Mouse (Mus musculus) hindbrain, embryonic 11.5 days (tissue): ENCODE results near the gene Mblac1. TPM values are rescaled to one million over a fixed set of nuclear protein-coding genes. Genes with fewer than 3 reads are reported as not detected.

ENCODE experiments used
- microRNA counts: library from miRNA; unstranded; fragments of <30 nt; microRNA quantifications from one replicate; lab custom pipeline; 2015
- polyA plus RNA-seq: library from polyadenylated mRNA; unstranded; fragments of >200 nt; fragmentation: Nextera tagmentation; extraction: Ambion mirVana; gene quantifications from 2 replicates; pipeline ENCODE4 v1.2.1, GENCODE M21; 2014

The Mblac1 gene
- polyA plus RNA-seq, 1 experiment from 2014 or later: 12.0 TPM

MicroRNAs encoded within 50 kb of the gene (microRNA counts, 519-probe panel; counts per million panel counts)
- 6,142 counts per million, percentile 87 among the panel's probes with 10 or more counts for microRNA mmu-miR-106b (lab: Ali Mortazavi, UCI)
- 6,865 counts per million, percentile 96 among the panel's probes with 10 or more counts for microRNA mmu-miR-25 (lab: Ali Mortazavi, UCI)
- 6,191 counts per million, percentile 87 among the panel's probes with 10 or more counts for microRNA mmu-miR-93 (lab: Ali Mortazavi, UCI)

Other genes with a start within 250 kb of the Mblac1 start
- 0.17 and 0.23 TPM in 2 replicates for gene Gjc3, start 231.2 kb upstream of the Mblac1 start, polyA plus RNA-seq
- gene Azgp1, start 212.8 kb upstream of the Mblac1 start, polyA plus RNA-seq: not detected in 2 replicates
- gene Smok3a, start 173.1 kb upstream of the Mblac1 start, polyA plus RNA-seq: not detected in 2 replicates
- gene Smok3b, start 172.9 kb upstream of the Mblac1 start, polyA plus RNA-seq: not detected in 2 replicates
- gene Smok3c, start 141.1 kb upstream of the Mblac1 start, polyA plus RNA-seq: not detected in 2 replicates
- gene Zkscan1, start 109.2 kb upstream of the Mblac1 start, polyA plus RNA-seq: 32.5 and 39.4 TPM in 2 replicates
- 110 and 124 TPM in 2 replicates for gene Zscan21, start 77.4 kb upstream of the Mblac1 start, polyA plus RNA-seq
- 28.9 and 33.4 TPM in 2 replicates for gene Zfp113, start 38.6 kb upstream of the Mblac1 start, polyA plus RNA-seq
- 261 and 292 TPM in 2 replicates for gene Cops6, start 33.2 kb upstream of the Mblac1 start, polyA plus RNA-seq
- 15.8 and 19.9 TPM in 2 replicates for gene Ap4m1, start 22.3 kb upstream of the Mblac1 start, polyA plus RNA-seq
- 220 and 253 TPM in 2 replicates for gene Mcm7, start 21.9 kb upstream of the Mblac1 start, polyA plus RNA-seq
- 106 and 110 TPM in 2 replicates for gene Taf6, start 6.9 kb upstream of the Mblac1 start, polyA plus RNA-seq
- 52.4 and 56.4 TPM in 2 replicates for gene Cnpy4, start 6.8 kb upstream of the Mblac1 start, polyA plus RNA-seq
- not detected in 2 replicates for gene Nxpe5, start 31.6 kb downstream of the Mblac1 start, polyA plus RNA-seq
- 51.0 and 54.4 TPM in 2 replicates for gene Lamtor4, start 61.2 kb downstream of the Mblac1 start, polyA plus RNA-seq
- gene BC037034, start 69.7 kb downstream of the Mblac1 start, polyA plus RNA-seq: 7.0 and 7.1 TPM in 2 replicates
- gene Gal3st4, start 78.5 kb downstream of the Mblac1 start, polyA plus RNA-seq: 4.6 and 6.1 TPM in 2 replicates
- gene Gm43720, start 85.6 kb downstream of the Mblac1 start, polyA plus RNA-seq: 0.06 TPM in 2 replicates
- gene Gpc2, start 85.7 kb downstream of the Mblac1 start, polyA plus RNA-seq: 20.8 and 23.9 TPM in 2 replicates
- gene Stag3, start 85.9 kb downstream of the Mblac1 start, polyA plus RNA-seq: 3.0 and 3.5 TPM in 2 replicates
- gene Pvrig, start 147.6 kb downstream of the Mblac1 start, polyA plus RNA-seq: 0.14 TPM in 1 of 2 replicates, not detected in the other
- 54.0 and 58.2 TPM in 2 replicates for gene Zfp157, start 247.2 kb downstream of the Mblac1 start, polyA plus RNA-seq